Mouse (Mus musculus) embryonic facial prominence, embryonic 14.5 days (tissue): ENCODE data around the gene Tnc. TPM values are rescaled to one million over a fixed set of nuclear protein-coding genes. Genes with fewer than 3 reads are reported as not detected.
A peak's percentile ranks its signal among the peaks of the same experiment; 100 is the strongest.

ENCODE experiments used
- ATAC-seq: fragments of 200-750 bp; cut with Nextera tagmentation; 2 replicates; pipeline ENCODE4 v1.8.0; 2017; ENCODE audit warnings: low read depth, moderate number of reproducible peaks, moderate TSS enrichment
- DNase-seq: peaks from one replicate; pipeline ENCODE4 v3.0.0-alpha.2; 2015; ENCODE audit warnings: low spot score
- H3K27ac ChIP-seq: fragments of 300-500 bp; sonication (generic); replicated peaks from 2 replicates; pipeline ENCODE4 v1.5.1; 2014; ENCODE audit warnings: low read depth, mild to moderate bottlenecking, low read length, moderate library complexity
- H3K27me3 ChIP-seq: fragments of 300-500 bp; sonication (generic); replicated peaks from 2 replicates; pipeline ENCODE4 v1.6.1; 2014; ENCODE audit warnings: low read length; ENCODE audit not compliant: control insufficient read depth, insufficient read depth
- H3K36me3 ChIP-seq: fragments of 300-500 bp; sonication (generic); 2 replicates; pipeline ENCODE4 v1.6.1; 2014; ENCODE audit warnings: low read length, mixed read lengths; ENCODE audit not compliant: control insufficient read depth, insufficient read depth
- H3K4me1 ChIP-seq: fragments of 300-500 bp; sonication (generic); 2 replicates; pipeline ENCODE4 v1.6.1; 2014; ENCODE audit warnings: antibody characterized with exemption, low read length; ENCODE audit not compliant: control insufficient read depth, insufficient read depth
- H3K4me2 ChIP-seq: fragments of 300-500 bp; sonication (generic); 2 replicates; pipeline ENCODE4 v1.6.1; 2014; ENCODE audit warnings: low read depth, mild to moderate bottlenecking, low read length, moderate library complexity, mixed read lengths
- H3K4me3 ChIP-seq: fragments of 300-500 bp; sonication (generic); 2 replicates; pipeline ENCODE4 v1.5.1; 2014; ENCODE audit warnings: low read depth, mild to moderate bottlenecking, low read length
- H3K9ac ChIP-seq: fragments of 300-500 bp; sonication (generic); 2 replicates; pipeline ENCODE4 v1.6.1; 2014; ENCODE audit warnings: low read depth, mild to moderate bottlenecking, low read length, moderate library complexity, mixed read lengths
- H3K9me3 ChIP-seq: fragments of 300-500 bp; sonication (generic); 2 replicates; pipeline ENCODE4 v1.6.1; 2016; ENCODE audit warnings: low read length; ENCODE audit not compliant: control insufficient read depth
- WGBS: fragments of 180-500 bp; shearing (Covaris S2); extraction: QIAGEN DNeasy Blood & Tissue Kit; methylation state at CpG from one replicate; pipeline ENCODE4 v1.1.7; 2014; 5-methylcytosine and 5-hydroxymethylcytosine counted together
- polyA plus RNA-seq: library from polyadenylated mRNA; unstranded; fragments of >200 nt; fragmentation: Nextera tagmentation; extraction: Ambion mirVana; gene quantifications from 2 replicates; pipeline ENCODE4 v1.2.1, GENCODE M21; 2014

Gene Tnc
- polyA plus RNA-seq, 1 experiment from 2014 or later: 95.7 TPM

DNA sequence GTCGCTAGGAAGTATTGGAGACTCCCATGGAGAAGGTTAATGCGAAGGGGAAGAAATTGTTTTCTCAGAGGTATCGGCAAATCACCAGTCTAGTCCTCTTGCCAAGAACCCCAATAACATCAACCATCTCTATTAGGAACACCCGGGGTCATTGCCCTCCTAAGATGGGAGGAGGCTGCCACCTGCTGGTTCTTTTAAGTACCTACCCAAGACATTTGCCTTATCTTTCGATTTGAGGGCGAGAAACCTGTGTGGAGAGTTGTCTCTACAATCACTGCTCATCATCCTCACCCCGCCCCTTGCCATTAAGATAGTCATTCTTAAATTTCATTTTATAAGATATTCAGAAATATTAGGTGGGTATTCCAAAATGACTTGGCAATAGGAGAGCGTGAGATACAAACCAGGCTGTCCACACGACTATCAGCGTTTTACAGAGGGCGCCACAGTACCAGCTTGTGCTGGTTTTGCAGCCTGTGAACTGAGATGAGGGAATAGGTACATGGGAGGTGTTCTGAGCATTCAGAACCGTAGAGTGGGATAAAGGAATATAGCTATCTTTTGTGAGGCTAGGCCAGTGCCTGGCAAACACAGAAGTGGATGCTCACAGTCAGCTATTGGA lies 98.6 kb downstream of the Tnc start:
- Histone ChIP-seq H3K36me3 (no peaks in the 10 kb centered on the region), H3K9me3 (no peaks in the 10 kb centered on the region), H3K4me1 (no peaks in the 10 kb centered on the region), H3K4me2 (no peak overlapping the region), H3K9ac (no peak overlapping the region), H3K27me3 (no peaks in the 10 kb centered on the region), H3K4me3 (no peak overlapping the region), H3K27ac (no peak overlapping the region)
- DNase-seq (peak; percentile 84), ATAC-seq (peak; percentile 53; the same call in 1 of the 2 replicates)
- WGBS: 36% methylated on average over 12 of the region's 12 CpGs

DNA sequence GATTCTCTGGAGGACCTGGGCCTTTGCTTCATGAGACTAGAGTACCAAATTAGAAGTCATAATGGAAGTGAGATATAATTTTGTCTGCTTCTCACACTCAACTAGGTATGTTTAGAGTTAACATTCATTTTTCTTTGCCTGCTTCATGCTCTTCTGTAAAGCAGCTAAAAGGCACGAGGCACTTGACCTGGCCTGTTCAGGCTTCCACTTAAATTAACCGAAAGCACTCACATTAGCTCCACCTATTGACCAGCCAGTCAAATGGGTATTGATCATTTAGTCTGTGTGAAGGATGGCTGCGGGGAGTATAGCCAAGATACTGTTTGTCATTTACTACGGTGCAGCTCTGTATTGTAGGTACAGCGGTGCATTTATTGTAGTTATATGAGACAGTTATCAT lies 103.0 kb downstream of the Tnc start:
- WGBS: 74% methylated on average over 5 of the region's 5 CpGs
- ATAC-seq: no peak

DNA sequence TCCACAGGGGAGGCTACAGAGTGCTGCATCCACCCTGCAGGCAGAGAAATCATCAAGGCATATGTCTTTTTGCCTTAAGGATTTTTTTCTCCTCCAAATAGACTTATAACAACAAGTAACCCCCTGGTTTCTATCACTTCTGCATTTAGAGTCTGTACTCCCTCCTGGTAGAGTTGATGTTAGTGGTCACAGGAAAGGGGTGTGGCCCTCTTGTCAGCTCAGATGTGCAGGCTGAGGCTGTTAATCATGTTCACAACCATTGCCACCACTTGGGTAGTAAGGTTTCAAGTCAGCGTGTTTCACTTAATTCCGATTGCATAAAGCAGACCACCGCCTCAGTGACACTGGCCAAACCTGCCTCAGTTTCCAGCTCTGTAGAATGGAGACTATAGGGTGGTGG lies 103.9 kb downstream of the Tnc start:
- Histone ChIP-seq H3K9ac (no peak overlapping the region), H3K27me3 (no peaks in the 10 kb centered on the region), H3K27ac (no peak overlapping the region), H3K9me3 (no peaks in the 10 kb centered on the region), H3K4me1 (no peaks in the 10 kb centered on the region), H3K36me3 (no peaks in the 10 kb centered on the region), H3K4me3 (no peak overlapping the region), H3K4me2 (no peak overlapping the region)
- 87% methylated on average over 3 of the region's 3 CpGs for WGBS
- DNase-seq: no peak
- no peak for ATAC-seq

More for the DNA sequence above, 103.0 kb downstream of the Tnc start:
- no peak overlapping the region for H3K9ac ChIP-seq
- no peaks in the 10 kb centered on the region for H3K27me3 ChIP-seq
- no peaks in the 10 kb centered on the region for H3K9me3 ChIP-seq
- no peaks in the 10 kb centered on the region for H3K36me3 ChIP-seq
- no peaks in the 10 kb centered on the region for H3K4me1 ChIP-seq
- H3K27ac ChIP-seq: no peak overlapping the region
- no peak overlapping the region for H3K4me2 ChIP-seq
- DNase-seq: no peak
- no peak overlapping the region for H3K4me3 ChIP-seq

DNA sequence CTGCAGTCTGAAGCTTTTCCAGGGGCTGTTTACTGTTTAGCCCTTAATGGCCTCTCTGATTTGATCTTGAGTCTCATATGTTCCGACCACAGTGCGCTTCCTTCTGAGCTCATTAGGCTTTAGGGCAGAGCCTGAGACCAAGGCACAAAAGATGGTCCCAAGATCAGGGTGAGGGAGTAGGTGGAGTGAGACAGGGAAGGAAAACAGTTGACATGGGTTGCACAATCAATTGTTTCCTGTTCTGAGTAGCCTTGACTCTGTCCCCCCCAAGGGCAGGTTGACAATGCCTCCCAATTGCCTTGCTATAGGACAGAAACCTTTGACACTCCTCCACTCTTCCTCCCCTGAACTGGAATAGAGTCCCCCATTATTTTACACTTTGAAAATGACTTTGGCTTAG lies 105.4 kb downstream of the Tnc start:
- Histone ChIP-seq H3K36me3 (no peaks in the 10 kb centered on the region), H3K4me1 (no peaks in the 10 kb centered on the region)

DNA sequence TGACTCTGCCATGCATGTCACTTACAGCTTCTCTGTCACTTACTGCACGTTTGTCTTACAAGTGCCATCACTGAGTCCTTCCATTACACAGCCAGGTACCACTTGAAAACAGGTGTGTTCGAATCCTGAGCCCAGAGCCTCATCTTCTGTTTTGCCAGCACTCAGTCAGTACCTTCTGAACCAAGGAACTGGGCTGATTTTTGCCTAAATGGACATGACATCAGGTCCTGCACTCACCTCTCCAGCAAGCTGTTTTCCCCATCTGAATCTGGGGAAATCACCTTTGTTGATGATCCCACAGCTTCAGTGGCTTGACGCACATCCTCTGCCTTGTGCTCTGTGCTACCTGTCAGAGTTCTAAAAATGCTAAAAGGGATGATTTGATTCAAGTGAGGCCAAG lies 107.4 kb downstream of the Tnc start:
- no peak overlapping the region for H3K4me3 ChIP-seq
- DNase-seq (no peak), ATAC-seq (no peak)
- no peaks in the 10 kb centered on the region for H3K27me3 ChIP-seq
- no peak overlapping the region for H3K4me2 ChIP-seq
- H3K9me3 ChIP-seq: no peaks in the 10 kb centered on the region
- no peak overlapping the region for H3K9ac ChIP-seq
- 60% methylated on average over 3 of the region's 3 CpGs for WGBS
- H3K27ac ChIP-seq: no peak overlapping the region
- H3K4me1 ChIP-seq: no peaks in the 10 kb centered on the region
- no peaks in the 10 kb centered on the region for H3K36me3 ChIP-seq

More for the DNA sequence above, 105.4 kb downstream of the Tnc start:
- ATAC-seq: no peak
- Histone ChIP-seq H3K4me3 (no peak overlapping the region), H3K4me2 (no peak overlapping the region), H3K9ac (no peak overlapping the region), H3K27me3 (no peaks in the 10 kb centered on the region), H3K27ac (no peak overlapping the region), H3K9me3 (no peaks in the 10 kb centered on the region)
- no peak for DNase-seq
- 89% methylated on average over 2 of the region's 2 CpGs for WGBS

DNA sequence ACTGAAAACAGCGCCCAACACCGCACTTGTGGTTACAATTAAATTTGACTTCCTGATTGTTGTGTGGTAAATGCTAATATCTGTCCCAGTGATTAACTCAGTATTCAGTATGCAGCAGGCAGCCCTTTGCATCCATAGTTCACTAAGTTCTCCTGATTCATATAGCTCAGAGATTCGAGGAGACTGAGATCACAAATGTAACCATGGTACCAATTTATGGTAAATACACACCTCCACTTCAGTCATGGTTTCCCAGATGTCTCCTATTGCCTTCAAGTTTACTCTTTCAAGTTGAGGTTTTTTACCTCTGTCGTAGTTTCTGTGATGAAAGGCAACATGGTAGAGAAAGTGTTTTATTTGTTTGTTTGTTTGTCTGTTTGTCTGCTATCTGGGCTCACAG lies 110.9 kb downstream of the Tnc start:
- Histone ChIP-seq H3K4me2 (no peak overlapping the region), H3K27ac (no peak overlapping the region), H3K27me3 (no peaks in the 10 kb centered on the region), H3K36me3 (no peaks in the 10 kb centered on the region), H3K4me3 (no peak overlapping the region), H3K9ac (no peak overlapping the region), H3K4me1 (no peaks in the 10 kb centered on the region), H3K9me3 (no peaks in the 10 kb centered on the region)
- 86% methylated on average over 4 of the region's 4 CpGs for WGBS
- no peak for ATAC-seq
- no peak for DNase-seq

DNA sequence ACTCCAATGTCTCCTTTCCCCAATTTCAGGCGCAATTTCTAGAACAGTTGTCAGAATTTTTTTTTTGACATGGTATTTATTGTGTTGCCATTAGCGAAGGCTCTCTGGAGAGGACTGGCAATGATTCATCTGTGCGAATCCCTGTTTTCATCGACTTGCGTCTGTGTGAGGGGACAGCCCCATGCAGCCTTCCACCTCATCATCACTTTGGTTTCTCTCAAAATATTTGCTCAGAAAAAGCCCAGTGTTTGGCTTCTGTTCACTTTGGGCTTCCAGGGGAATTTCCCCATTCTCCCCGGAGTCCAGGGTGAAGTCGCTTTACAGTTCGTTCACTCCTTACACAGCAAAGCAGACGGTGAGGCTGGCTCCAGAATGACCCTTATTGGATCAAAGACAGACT lies 111.5 kb downstream of the Tnc start:
- no peaks in the 10 kb centered on the region for H3K9me3 ChIP-seq
- H3K4me1 ChIP-seq: no peaks in the 10 kb centered on the region
- WGBS: 74% methylated on average over 9 of the region's 9 CpGs
- H3K36me3 ChIP-seq: no peaks in the 10 kb centered on the region
- no peak overlapping the region for H3K27ac ChIP-seq
- no peak overlapping the region for H3K4me2 ChIP-seq
- DNase-seq (no peak), ATAC-seq (no peak)
- H3K27me3 ChIP-seq: no peaks in the 10 kb centered on the region
- no peak overlapping the region for H3K4me3 ChIP-seq
- no peak overlapping the region for H3K9ac ChIP-seq

DNA sequence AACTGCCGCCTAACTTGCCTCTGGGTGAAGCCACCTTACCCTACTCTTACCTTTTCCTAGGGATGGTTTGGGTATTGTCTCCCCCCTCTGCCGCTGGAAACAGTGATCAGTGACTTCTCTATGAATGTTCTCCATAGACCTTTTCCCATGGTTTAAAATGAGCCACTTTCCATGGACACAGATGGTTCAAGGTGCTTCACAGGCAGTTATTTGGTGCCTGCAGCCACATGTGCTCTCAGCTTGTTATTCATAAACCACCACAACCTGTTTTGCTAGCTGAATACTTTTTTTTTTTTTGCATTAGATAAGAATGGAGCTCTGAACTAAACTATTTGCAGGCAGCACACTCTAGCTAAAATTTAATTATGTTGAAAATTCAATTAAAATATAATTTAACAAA lies 116.0 kb downstream of the Tnc start:
- no peak overlapping the region for H3K9ac ChIP-seq
- DNase-seq: no peak
- no peaks in the 10 kb centered on the region for H3K9me3 ChIP-seq
- WGBS: 75% methylated on average over 2 of the region's 2 CpGs
- no peak overlapping the region for H3K4me2 ChIP-seq
- H3K36me3 ChIP-seq: no peaks in the 10 kb centered on the region
- H3K27me3 ChIP-seq: no peaks in the 10 kb centered on the region
- no peak for ATAC-seq
- no peak overlapping the region for H3K27ac ChIP-seq
- H3K4me1 ChIP-seq: no peaks in the 10 kb centered on the region
- no peak overlapping the region for H3K4me3 ChIP-seq

DNA sequence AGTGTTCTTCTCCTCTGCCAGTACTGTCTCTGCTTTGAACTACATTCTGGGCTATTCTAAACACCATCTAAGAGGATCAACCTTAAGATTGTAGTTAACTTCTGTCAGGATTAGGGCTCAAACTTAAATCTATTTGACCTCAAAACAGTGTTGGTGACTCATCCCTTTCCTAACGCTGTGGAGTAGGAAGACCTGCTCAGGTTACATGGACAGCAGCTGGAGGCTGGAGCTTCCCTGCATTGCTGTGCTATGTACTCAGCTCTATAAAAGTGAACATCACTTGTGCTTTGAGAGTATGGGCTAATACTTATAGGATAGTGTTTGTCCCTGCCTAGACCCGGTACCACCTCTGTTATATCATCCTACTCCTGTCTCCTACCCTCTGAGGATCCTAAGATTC lies 117.3 kb downstream of the Tnc start:
- Histone ChIP-seq H3K27ac (no peak overlapping the region), H3K4me2 (no peak overlapping the region), H3K9ac (no peak overlapping the region), H3K9me3 (no peaks in the 10 kb centered on the region), H3K4me3 (no peak overlapping the region), H3K27me3 (no peaks in the 10 kb centered on the region), H3K36me3 (no peaks in the 10 kb centered on the region), H3K4me1 (no peaks in the 10 kb centered on the region)
- WGBS: 48% methylated on average over 2 of the region's 2 CpGs
- ATAC-seq (no peak), DNase-seq (no peak)
